Mouse (Mus musculus) CD8-positive naive resting alpha-beta T cell, adult 2 months (primary cell): ENCODE data around the gene Nr3c2.

Source experiments
- DNase-seq, 2 experiments: peaks; one replicate each; pipeline ENCODE4 v3.0.0; 2022; ENCODE audit warnings: low read depth in 2 of 2, low spot score in 2 of 2

Nr3c2 gene

GRCm38 (mm10) chr8:77055492-77056021 is 156.3 kb downstream of the Nr3c2 start:
- DNase-seq: no peak

DNA sequence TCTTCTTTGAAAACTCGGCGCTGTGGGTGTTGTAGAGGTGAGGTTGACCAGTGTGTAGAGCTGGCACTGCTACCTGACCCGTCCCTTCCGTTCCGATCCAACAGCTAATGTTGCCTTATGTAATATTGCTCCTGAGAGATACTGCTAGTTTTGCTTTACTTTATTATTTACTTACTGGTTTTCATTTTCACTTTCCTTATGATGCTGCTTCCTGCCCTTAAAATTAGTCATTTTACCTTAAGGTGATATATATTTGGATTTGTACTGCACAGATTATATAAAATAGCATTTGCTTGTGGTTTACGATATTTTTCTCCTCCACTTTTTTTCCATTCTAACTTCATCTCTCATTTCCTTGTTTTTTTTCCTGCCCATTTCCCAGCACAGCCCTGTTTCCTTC is 157.6 kb downstream of the Nr3c2 start:
- no peak for DNase-seq

DNA sequence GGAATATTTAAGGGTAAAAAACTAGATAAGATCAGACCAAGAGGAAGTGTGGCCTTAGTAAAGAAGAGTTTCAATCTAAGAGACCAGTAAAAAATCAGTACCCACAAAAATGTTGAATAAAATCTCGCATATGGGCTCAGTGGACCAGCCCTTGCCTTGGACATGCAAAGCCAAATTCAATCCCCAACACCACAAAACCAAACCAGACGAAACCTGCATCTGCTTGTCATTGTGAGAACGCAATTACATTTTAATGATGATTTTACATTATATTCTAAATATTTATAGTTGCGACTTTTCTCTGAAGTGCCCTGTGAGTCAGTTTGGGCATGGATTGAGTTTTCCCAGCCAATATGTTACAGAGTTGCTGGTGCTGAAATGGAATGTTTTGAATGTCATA is 183.4 kb downstream of the Nr3c2 start:
- DNase-seq: no peak

DNA sequence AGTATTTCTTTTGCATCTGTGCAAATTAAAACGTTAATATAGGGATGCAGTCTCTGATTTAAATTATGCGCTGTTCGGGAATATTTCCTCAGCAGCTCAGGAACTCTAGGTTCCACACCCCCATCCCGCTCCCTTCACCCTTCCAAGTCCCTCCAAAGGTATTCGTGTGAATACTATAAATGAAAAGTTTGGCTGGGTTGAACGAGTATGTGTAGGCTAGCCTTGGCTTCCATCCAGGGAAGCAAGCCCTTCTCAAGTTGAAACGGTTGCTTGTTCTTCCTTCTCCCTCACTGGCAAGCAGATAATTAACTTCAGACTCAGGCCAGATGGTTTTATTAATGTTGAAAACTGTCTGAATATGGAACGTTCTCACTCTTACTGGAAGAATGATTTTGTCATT is 186.8 kb downstream of the Nr3c2 start:
- DNase-seq: no peak

- DNase-seq: no peak
These were observed 197.5 kb downstream of the Nr3c2 start for GRCm38 (mm10) chr8:77096721-77097120.

DNA sequence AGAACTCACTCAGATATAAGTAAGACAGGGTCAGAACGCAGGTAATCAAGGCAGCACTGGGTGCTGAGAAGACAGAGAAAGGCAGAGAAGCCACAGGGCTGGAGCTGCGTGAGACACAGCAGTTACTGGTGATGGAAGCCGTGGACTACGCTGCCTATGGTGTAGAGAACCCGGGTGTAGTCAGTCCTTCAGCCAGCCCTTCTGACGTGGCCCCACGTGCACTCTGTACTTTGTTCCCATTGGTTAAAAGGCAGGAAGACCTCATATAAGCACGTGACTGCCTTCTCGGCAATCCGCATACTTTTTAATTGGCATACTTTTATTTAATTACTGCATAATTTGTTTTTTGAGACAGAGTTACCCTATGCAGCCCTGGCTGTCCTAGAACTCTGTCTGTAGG is 198.9 kb downstream of the Nr3c2 start:
- no peak for DNase-seq

- no peak for DNase-seq
These were observed 201.1 kb downstream of the Nr3c2 start for GRCm38 (mm10) chr8:77100370-77100769.

DNA sequence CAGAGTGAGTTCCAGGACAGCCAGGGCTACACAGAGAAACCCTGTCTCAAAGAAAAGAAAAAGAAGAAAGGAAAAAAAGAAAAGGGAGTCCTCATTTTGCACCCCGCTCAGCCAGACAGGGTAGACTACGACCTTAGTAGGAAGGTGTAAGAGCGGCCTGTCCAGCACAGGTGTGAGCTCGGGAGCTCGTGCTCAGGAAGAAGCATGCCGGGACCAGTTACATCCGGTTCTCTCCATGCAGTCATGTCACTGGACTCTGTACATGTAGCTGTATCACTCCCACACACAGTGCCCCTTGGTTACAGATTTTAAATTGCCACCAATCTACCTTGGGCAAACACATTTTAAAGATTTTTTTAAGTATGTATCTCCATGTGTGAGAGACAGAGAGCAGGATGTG is 203.6 kb downstream of the Nr3c2 start:
- no peak for DNase-seq

GRCm38 (mm10) chr8:77112719-77113118 is 213.5 kb downstream of the Nr3c2 start:
- DNase-seq: no peak

DNA sequence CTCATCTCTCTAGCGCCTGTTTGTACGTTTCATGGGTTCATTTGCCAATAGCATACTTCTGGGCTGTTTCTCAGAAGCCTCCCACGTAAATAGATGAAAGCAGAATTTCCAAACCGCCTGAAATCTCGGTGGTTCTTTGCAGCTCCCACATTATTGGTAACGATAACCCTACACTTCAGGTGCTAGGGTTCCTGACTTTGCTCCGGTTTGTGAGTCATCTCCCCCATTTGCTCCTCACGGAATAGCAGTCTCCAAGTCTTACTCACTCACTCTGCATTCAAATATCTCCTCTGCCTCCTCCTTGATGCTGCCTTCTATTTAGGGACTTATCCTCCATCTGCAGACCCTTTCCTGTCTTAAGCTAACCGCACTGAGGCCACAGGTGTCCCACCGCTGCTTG is 215.5 kb downstream of the Nr3c2 start:
- DNase-seq: no peak

DNA sequence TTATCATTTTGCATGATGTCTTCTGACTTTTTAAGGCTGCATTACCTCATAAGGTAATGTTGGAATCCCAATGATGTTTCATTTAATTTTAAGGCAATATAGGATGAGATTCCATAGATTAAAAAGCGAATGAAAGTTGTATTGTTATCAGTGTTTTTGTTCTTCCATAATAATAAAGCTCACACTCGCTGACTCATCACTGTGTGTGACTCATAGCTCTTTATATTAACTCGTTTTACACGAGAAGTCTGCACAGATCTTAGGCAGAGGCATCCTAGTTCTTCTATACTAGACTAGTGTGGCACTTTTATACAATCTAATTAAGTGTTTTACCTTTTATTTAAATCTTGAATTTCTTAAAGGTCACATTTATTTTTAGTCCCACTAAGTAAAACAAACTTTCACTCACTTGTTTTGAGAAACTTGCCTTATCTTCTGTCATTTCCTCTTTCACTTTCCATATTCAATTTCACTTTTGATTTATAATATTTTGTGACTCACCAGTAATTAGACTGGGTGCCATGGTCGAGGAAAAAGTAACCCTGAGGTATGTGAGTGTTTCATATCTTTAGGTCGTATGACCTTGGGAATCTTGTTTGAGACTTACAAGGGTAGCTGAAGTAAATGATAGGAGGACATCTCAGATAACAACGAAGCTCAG is 217.3 kb downstream of the Nr3c2 start:
- DNase-seq: no peak

- DNase-seq: no peak
These were observed 221.7 kb downstream of the Nr3c2 start for GRCm38 (mm10) chr8:77120810-77121570.

DNA sequence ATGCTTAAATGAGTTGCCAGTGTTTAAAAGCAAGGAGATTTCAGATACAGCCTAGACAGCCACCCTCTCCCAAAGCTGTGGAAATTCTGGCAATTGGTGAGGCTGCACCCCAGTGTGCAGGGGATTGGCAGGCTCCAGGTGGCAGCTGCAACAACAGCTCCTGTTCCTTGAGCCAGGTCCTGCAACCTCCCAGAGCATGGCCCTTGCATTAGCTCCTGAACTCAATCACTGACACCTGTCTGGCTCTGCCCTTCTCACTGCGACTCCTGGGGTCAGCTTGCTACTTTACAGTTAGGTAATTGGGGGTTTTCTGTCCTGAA is 222.3 kb downstream of the Nr3c2 start:
- no peak for DNase-seq

DNA sequence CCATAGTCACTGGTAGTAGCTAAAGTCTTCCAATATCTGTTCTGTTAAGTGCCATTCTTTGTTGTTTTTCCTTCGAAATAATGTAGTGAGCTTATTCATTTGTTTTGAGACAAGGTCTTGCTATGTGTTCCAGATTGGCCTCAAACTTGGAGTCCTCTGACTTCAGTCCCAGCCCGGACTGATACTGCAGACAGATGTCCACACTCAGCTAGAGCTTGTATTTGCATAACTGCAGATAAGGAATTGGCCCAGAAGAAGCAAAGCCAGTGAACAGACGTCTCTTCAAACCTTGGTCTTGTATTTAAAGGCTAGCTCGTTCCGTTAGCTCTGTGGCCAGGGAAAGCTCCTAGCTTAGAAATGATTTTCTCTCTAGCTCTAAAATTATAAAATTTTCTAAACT is 223.1 kb downstream of the Nr3c2 start:
- no peak for DNase-seq

- no peak for DNase-seq
These were observed 226.5 kb downstream of the Nr3c2 start for GRCm38 (mm10) chr8:77125777-77126176.

DNA sequence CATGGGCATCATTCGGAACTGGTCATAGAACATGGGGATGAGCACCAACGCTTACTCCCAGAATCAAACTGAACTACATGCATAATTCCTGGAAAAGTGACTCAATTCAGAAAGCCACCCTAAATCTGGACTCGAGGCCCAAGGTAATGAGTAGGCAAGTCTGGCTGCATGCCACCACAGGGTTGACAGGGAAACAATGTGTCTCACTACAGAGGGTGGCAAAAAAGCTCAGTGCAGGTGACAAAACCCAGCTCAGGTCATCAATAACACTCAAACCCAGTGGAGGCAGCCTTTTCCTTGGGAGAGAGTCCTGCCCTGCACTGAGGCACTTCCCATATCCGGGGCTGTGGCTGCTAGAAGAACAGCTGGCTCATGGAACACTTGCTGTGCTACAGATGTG is 228.8 kb downstream of the Nr3c2 start:
- DNase-seq: no peak

GRCm38 (mm10) chr8:77132903-77133637 is 233.8 kb downstream of the Nr3c2 start:
- no peak for DNase-seq

GRCm38 (mm10) chr8:77133797-77134385 is 234.6 kb downstream of the Nr3c2 start:
- DNase-seq: no peak

GRCm38 (mm10) chr8:77145285-77145684 is 246.0 kb downstream of the Nr3c2 start:
- DNase-seq: no peak

DNA sequence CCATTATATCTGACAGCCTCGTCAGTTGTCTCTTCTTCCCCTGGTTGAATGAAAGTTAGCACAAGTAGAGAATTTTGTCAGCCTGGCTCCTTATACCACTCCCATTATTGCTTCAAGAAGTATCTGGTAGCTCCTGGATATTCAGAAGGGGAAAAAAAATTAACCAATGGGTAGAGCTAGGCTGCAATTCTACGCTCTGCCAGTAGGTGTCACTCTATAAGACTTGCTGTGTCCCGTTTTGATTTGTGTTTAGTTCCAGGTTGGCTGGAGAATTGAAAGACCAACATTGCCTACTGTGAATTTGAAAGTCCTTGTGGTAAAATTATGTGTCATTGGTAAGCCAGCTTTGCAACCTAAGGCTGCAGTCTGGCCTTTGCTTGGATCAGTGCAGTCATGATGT is 255.3 kb downstream of the Nr3c2 start:
- DNase-seq: peak in 1 of 2 experiments; percentile 4

- no peak for DNase-seq
These were observed 270.1 kb downstream of the Nr3c2 start for GRCm38 (mm10) chr8:77169320-77169719.
